12 mouse cellular contexts compared by ENCODE assay signal in genomic region chr10:94521776-94522175, GRCm38 (mm10).
DNase-seq lines count a peak whose midpoint lies in the region; ATAC-seq and TF ChIP-seq lines count a peak whose summit lies in the region.
"Had no signal": no experiment of that assay in that cellular context is flagged by ENCODE, and none has a peak within 500 bp of the region (broad histone marks: within the 10 kb centered on the region; RNA-seq: fewer than 3 reads in every experiment).

No protein-coding gene starts in this region.

- TF ChIP-seq EP300 in heart, postnatal 0 days (IDR thresholded peaks at IDR 0.05; ENCODE audit: low read depth), result no peak

- no peak for DNase-seq in forebrain, embryonic 10.5 days (ENCODE audit: extremely low spot score, low spot score)
- no peak for DNase-seq in forebrain, embryonic 11.5 days (ENCODE audit: low spot score)
- DNase-seq in liver, embryonic 13.5 days, result no peak
- DNase-seq in liver, result no peak
- DNase-seq in heart, postnatal 0 days (ENCODE audit: low spot score), result peak; percentile 8
- no peak for DNase-seq in neural tube, embryonic 10.5 days (ENCODE audit: extremely low spot score, low spot score)
- no peak for DNase-seq in thymus, postnatal 36 days
- DNase-seq: kidney, postnatal 4 days; lung, postnatal 10 days; thymus, postnatal 25 days had no signal

- WGBS in forebrain, embryonic 10.5 days, result 35% methylated on average over 10 of the region's 10 CpGs
- 33% methylated on average over 9 of the region's 10 CpGs for WGBS in forebrain, embryonic 11.5 days
- WGBS in liver, embryonic 13.5 days (ENCODE audit: insufficient replicate concordance), result 56% methylated on average over 10 of the region's 10 CpGs
- 27% methylated on average over 9 of the region's 10 CpGs for WGBS in heart, postnatal 0 days

- peaks cover 52% of the 10 kb centered on the region for H3K4me1 ChIP-seq in forebrain, embryonic 10.5 days
- H3K4me1 ChIP-seq in forebrain, embryonic 11.5 days (replicated peaks; ENCODE audit: control insufficient read depth, insufficient read depth, low read length), result peaks cover 8% of the 10 kb centered on the region
- peaks cover 68% of the 10 kb centered on the region for H3K4me1 ChIP-seq in liver, embryonic 13.5 days (replicated peaks)
- H3K4me1 ChIP-seq in heart, postnatal 0 days (ENCODE audit: control insufficient read depth, insufficient read depth), result peaks cover 29% of the 10 kb centered on the region

- H3K27me3 ChIP-seq in forebrain, embryonic 10.5 days (ENCODE audit: poor library complexity, severe bottlenecking), result peaks cover 49% of the 10 kb centered on the region
- no peaks in the 10 kb centered on the region for H3K27me3 ChIP-seq in forebrain, embryonic 11.5 days (ENCODE audit: control insufficient read depth, insufficient read depth, low read length)
- peaks cover 19% of the 10 kb centered on the region for H3K27me3 ChIP-seq in liver, embryonic 13.5 days
- no peaks in the 10 kb centered on the region for H3K27me3 ChIP-seq in heart, postnatal 0 days (ENCODE audit: control insufficient read depth, insufficient read depth, low read length)

- no peaks in the 10 kb centered on the region for H3K9me3 ChIP-seq in forebrain, embryonic 10.5 days
- no peaks in the 10 kb centered on the region for H3K9me3 ChIP-seq in forebrain, embryonic 11.5 days (ENCODE audit: control insufficient read depth, low read length)
- no peaks in the 10 kb centered on the region for H3K9me3 ChIP-seq in liver, embryonic 13.5 days (replicated peaks)
- no peaks in the 10 kb centered on the region for H3K9me3 ChIP-seq in heart, postnatal 0 days (replicated peaks; ENCODE audit: control insufficient read depth, low read length)

- H3K4me2 ChIP-seq in forebrain, embryonic 11.5 days (ENCODE audit: low read depth, low read length, severe bottlenecking), result no peak overlapping the region
- H3K4me2 ChIP-seq in liver, embryonic 13.5 days, result peak overlapping the region; percentile 41; the same call in 1 of the 2 replicates
- H3K4me2 ChIP-seq in heart, postnatal 0 days (ENCODE audit: low read depth, low read length), result no peak overlapping the region

- peak overlapping the region; percentile 2; the same call in 1 of the 2 replicates for H3K27ac ChIP-seq in forebrain, embryonic 10.5 days
- H3K27ac ChIP-seq in forebrain, embryonic 11.5 days (ENCODE audit: low read depth, low read length), result no peak overlapping the region
- H3K27ac ChIP-seq in liver, embryonic 13.5 days, result no peak overlapping the region
- 0 out of 2 replicates have a peak overlapping the region, but pooled peaks have one; percentile 23 for H3K27ac ChIP-seq in heart, postnatal 0 days (ENCODE audit: low read depth)

- no peak overlapping the region for H3K4me3 ChIP-seq in forebrain, embryonic 10.5 days
- H3K4me3 ChIP-seq in forebrain, embryonic 11.5 days (ENCODE audit: low read depth, low read length), result no peak overlapping the region
- H3K4me3 ChIP-seq in liver, embryonic 13.5 days (replicated peaks), result no peak overlapping the region
- no peak overlapping the region for H3K4me3 ChIP-seq in heart, postnatal 0 days (ENCODE audit: low read depth, low read length)

- ATAC-seq in forebrain, embryonic 11.5 days (replicated peaks; ENCODE audit: low FRiP score), result no peak
- no peak for ATAC-seq in liver, embryonic 13.5 days (ENCODE audit: low read depth)
- no peak; the same call in 1 of the 2 replicates for ATAC-seq in heart, postnatal 0 days (ENCODE audit: insufficient read depth, low read depth)
- ATAC-seq in erythroid progenitor cell, adult 5-6 weeks (replicated peaks; ENCODE audit: low FRiP score, poor library complexity, severe bottlenecking), result no peak
- ATAC-seq: inflammation-experienced regulatory T-cells, adult 6 months had no signal

- no peak for TF ChIP-seq CTCF in heart, postnatal 0 days (IDR thresholded peaks at IDR 0.05; ENCODE audit: low read depth)

- H3K9ac ChIP-seq in forebrain, embryonic 11.5 days (ENCODE audit: low read length), result no peak overlapping the region
- no peak overlapping the region for H3K9ac ChIP-seq in liver, embryonic 13.5 days
- H3K9ac ChIP-seq in heart, postnatal 0 days (replicated peaks; ENCODE audit: low read depth, low read length), result no peak overlapping the region

- H3K36me3 ChIP-seq in forebrain, embryonic 10.5 days (replicated peaks), result no peaks in the 10 kb centered on the region
- no peaks in the 10 kb centered on the region for H3K36me3 ChIP-seq in forebrain, embryonic 11.5 days (ENCODE audit: control insufficient read depth, insufficient read depth, low read length)
- no peaks in the 10 kb centered on the region for H3K36me3 ChIP-seq in liver, embryonic 13.5 days
- no peaks in the 10 kb centered on the region for H3K36me3 ChIP-seq in heart, postnatal 0 days (replicated peaks; ENCODE audit: control insufficient read depth, insufficient read depth, low read length)

Comparison
In these comparisons a context has a peak if more than half of its experiments do, and no peak if none do; other contexts are left out.
1. H3K27ac ChIP-seq: peak in forebrain, embryonic 10.5 days (single experiment) and heart, postnatal 0 days (single experiment); none in forebrain, embryonic 11.5 days (single experiment) and liver, embryonic 13.5 days (single experiment).